Mouse (Mus musculus): Measurements from ENCODE around the gene Slc6a13.

Gene Slc6a13

DNA sequence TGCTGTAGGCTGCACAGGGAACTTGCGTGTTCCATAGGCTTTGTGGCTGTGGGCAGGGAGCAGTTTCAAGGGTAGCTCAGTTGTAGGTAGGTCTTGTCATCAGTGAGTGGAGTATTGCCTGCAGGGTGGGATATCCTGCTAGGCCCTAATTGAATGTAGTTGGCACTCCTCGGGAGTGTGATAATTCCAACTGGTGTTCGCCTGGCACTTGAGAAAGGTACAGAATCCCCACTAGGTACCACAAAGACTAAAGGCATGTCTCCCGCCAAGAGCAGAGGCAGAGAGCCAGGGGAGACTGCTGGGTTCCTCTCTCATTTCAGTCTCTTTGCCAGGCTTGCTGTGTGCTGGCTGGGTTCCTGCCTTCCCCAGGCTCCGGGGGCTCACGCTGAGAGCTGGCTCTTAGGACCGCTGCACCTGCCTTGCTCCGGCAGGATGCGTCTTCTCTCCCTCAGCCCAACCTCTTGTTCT is 28.4 kb downstream of the Slc6a13 start:
- DNase-seq: no peak

DNA sequence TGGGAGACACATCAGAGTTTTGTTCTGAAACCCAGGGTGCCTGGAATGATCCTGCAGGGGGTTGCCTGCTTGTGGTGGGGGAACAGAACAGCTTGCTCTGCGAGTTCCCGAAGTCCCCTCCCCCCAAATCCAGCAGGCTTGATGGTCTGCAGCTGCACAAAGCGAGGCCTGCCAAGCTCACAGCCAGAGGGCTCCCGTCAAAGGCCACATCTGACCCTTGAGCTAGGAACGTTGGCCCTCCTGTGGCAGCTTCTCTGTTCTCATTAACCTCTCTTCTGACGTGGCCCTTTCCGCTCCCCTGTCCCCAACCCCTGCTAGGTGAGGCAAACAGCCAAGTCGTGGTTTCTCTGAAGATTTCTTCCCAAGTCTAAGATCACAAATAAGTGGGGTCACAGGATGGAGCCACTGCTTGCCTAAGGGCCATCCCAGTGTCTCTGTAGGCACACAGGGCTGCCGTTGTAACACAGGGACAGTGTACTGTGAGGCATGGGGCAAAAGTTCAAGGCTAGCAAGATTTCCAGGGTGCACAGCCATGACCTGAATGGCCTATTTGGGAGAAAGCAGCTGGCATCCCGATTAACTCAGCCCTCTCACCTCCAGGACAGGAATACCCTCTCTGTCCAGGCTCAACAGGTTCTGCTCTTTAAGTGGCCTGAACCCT is 30.0 kb downstream of the Slc6a13 start:
- DNase-seq: no peak

DNA sequence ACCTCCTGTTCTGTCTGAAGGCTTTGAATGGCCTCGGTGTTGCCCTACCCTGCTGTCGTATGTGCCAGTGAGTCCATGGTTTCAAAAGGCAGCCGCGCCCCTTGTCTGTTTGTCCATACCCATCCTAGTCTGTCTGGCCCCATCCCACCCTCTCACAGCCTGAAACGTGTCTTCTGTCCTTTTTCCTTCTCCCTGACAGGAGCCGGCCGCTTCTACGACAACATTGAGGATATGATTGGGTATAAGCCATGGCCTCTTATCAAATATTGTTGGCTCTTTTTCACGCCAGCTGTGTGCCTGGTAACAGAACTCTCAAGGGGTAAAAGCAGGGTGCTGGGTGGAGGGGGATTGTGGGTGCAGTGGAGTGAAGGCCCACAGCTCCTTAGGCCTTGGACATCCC is 35.8 kb downstream of the Slc6a13 start:
- no peak for DNase-seq

DNA sequence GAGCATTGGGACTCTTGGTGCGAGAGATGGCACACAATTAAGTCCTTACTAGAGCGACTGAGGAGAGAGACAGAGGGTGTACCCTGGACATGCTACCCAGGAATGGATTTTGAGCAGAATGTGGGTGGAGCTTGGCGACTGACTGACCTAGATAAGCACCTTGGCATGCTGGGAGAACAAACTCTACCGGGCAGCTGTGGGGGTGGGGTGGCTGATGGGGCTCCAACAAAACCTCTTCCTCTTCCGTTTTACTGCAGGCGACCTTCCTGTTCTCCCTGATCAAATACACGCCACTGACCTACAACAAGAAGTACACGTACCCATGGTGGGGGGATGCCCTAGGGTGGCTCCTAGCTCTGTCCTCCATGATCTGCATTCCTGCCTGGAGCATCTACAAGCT is 36.5 kb downstream of the Slc6a13 start:
- peak in 1 of 2 experiments; percentile 7 for DNase-seq

DNA sequence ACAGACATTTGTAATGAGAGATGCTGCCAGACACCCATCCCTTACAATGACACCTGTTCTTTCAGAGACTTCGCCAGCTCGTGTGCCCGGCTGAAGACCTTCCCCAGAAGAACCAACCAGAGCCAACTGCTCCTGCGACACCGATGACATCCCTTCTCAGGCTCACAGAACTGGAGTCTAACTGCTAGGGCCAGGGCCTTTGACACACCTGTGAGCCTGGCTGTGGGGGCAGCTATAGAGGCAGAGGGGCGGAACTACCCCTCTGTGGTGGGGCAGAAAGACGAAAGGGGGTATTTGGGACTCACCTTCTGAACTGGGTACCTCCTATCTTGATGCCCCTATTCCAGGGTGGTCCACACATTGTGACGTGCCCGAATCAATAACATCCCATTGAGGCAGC is 37.2 kb downstream of the Slc6a13 start:
- no peak for DNase-seq

DNA sequence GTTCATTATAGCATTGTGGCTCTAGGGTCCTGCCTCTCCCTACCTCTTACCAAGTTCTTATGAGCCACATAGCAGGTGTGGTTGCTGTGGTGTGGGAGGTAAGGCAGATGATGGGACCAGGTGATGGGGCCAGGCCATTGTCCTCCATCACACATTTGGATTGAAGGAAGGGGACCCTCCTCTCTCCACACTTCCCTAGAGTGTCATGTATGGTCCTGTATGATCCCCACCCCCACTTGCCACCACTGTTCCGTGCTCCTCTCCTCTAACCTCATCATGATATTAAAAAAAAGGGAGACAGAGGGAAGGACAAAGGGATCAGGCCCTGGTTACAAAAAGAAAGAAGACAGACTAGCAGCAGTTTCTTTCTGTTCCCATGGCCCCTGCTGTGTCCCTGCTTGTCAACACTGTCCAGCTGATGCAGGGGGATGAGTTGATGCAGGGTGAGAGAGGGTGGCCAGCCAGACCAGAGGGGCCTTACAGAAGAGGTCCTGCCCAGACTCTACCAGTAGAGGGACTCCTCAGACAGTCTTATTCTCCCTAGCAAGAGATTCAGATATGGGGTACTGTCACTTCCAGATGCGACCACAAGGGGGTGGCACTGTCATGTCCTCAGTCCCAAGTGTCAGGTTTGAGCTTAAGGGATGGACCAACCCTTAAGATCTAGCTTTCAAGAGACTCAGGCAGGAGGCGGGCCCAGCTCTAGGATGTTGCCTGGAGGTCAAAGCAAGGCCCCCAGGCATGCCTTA is 37.9 kb downstream of the Slc6a13 start:
- DNase-seq: peak; percentile 76 to 80

DNA sequence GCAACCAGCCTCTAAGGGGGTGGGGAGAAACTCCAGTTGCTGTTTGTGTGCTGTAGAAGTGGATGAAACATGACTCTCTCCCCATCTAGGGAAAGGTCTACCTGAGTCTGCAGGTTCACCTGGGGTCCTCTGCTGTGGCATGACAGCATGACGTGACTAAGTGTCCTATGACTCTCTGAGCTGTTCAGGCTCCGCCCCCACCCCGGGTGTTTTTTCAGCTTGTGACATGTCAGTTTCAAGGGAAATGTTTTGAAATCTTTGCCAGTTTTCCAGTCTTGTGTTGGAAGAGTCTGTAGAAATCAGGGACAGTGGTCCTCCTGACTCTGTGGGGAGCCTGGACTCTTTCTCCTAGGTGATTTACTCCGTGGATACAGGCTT is 38.5 kb downstream of the Slc6a13 start:
- no peak for DNase-seq

DNA sequence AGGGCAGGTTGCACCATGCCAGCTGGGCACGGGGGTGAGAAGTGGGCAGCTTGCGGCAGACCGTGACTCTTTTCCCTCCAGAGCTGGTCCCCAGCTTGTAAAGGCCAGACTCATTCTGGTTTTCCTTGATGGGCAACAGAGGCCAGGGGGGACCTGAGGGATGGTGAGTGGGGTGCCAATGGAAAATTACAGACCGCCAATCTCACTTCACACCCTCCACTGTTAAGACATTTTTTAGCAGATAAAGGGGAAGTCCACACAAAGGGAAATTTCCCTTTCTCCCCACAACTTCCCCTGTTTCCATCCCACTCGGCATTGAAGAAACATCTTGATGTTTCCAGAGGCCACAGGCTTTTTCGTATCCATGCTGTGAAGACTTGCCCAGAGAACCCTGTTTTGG is 41.6 kb downstream of the Slc6a13 start:
- peak; percentile 6 to 9 for DNase-seq

DNA sequence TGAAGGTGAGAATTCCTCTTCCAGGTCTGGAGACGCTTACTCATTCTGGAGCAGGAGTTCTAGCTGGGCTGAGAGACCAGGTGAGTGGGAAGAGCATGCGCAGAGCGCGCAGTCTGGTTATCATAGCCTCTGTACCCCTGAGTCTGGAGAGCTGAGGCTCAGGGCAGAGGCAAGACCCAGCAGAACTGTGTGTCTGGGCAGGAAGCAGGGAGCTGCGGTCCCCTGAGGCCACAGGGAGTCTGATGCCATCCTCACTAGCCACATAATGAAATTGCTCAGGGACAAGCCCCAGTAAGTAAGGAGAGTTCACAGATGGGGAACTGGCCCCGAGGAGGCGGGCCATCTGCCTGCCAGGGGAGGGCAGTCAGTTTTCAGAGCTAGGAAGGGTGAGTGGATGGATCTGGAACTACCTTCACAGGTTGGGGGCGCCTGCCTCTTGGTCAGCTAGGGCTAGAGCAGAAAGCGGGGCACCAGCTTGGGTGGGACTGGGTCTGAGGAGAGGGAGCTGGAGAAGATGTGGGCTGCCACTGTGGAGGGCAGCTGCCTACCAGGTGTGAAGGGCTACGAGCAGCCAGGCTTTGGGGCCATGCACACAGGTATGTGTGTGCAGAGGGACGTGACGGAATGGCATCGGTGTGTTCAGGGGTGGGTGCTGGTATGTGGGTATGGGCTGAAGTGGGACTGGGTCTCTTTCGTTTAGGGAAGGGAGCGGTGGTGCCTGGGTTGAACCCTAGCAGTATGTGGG is 43.2 kb downstream of the Slc6a13 start, which contains the start of gene Slc6a12:
Slc6a12 (plus strand) TSS at position 51 of the 745 bp plus-strand sequence.
- DNase-seq: peak; percentile 17 to 29

DNA sequence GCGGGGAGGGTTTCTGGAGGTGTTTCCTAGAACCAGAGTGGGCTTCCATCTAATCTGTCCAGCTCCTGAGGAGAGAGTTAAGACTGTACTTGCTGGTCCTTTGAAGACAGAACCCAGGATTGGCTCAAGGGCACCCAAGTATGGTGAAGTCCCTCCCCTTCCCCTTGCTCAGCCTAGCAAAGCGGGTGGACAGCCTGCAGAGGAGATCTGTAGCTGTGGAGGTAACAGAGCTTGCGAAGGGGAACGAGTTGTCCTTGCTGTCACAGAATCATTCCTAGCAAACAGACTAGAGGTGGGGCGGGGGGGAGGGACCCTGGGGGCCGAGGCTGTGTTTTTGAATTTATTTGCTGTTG is 43.7 kb downstream of the Slc6a13 start:
- DNase-seq: no peak

DNA sequence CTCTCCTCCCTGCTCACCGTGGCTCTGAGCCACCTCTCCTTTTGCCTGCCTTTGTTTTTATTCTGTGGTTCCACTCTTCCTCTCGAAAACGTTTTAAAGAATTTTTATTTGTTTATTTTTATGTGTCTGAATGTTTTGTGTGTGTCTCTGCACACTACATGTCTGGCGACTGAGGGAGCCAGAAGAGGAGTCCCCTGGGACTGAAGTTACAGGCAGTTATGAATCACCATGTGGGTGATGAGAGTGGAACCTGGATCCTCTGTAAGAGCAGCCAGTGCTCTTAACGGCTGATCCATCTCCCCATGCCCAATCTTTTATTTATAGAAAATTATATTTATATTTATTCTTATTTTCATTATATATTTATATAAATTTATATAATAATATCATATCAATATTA is 44.3 kb downstream of the Slc6a13 start:
- DNase-seq: no peak

DNA sequence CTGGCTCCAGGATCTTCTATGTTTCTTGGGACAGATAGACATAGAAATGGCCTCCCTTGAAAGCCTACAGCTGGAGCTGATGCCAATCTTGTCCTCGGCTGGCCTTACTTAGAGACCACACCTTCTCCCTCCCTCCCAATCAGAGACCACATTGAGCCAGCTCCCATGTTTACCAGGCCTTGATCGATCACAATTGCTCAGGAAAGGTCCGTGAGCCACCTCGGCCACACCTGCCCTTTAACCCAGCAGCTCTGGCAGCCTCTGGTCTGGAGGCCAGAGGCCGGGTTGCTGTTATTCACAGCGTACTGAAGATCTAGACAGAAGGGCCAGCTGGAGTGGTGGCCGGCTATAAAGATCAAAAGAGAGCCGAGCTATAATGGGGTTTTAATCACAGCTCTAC is 46.4 kb downstream of the Slc6a13 start:
- DNase-seq: no peak

DNA sequence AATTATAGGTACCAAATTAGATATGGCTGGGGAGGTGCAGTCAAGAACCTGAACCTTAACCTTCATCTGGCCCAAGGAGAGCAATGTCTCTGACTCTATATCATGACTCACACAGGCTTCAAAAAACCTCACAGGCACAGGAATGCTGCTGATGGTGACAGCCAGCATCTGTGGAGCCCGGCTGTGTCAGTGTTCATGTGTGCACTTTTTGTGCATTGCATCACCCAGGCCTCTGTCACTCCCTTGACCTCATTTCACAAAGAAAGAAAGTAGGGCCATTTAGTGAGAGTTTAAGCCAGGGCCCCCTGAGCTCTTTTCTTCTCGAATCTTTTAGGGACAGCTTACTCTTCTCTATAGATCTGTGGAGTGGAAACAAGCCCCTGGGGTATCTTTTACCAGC is 52.2 kb downstream of the Slc6a13 start:
- DNase-seq: no peak

DNA sequence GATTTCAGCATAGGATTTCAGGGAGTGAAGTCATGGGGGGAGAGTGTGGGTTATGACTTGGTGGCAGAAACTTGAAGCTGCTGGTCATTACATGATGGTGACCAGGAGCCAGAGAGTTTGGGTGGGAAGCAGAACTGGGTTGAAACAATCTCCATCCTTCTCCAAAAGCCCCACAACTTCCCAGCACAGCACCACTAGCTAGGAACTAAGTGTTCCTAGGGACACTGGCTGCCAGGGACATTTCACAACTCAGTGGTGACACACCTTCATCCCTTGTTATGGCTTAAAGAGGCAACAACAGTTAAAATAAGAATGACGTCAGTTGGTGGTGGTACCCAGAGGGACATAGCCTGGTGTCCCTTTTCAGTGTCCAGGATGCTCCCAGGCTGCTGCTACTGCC is 56.0 kb downstream of the Slc6a13 start:
- no peak for DNase-seq

DNA sequence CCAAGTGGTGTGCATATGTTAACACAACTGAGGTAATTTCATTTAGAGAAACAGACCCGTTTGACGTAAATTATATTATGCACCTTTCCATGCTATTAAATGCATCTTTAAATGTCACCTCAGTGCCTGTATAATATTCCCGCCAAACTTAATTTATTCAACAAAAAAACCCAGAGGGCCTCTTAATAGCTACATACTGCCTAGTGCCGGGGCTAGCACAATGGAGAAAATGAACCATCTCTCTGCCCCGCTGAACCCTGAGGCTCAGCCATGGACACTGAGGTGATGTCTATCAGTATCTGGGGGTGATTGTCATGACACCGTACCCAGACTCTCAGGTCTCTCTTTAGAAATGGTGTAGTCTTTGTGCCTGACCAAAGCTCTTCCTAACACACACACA is 57.2 kb downstream of the Slc6a13 start:
- no peak for DNase-seq

DNA sequence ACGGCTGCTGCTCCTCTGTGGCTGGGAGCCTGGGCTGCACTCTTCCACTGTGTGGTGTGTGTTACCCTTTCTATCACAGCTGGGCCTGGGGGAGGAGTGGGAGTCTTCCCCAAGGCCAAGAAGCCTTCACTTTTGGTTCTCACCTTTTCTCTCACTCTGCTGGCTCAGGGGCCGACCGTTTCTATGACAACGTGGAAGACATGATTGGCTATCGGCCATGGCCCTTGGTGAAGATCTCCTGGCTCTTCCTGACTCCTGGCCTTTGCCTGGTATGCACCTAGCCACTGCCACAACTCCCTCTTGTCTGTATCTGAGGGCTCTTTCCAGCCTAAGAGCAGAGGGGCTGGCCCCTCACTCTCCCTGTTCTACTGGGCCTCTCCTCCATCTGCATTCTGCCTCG is 63.0 kb downstream of the Slc6a13 start:
- DNase-seq: no peak

DNA sequence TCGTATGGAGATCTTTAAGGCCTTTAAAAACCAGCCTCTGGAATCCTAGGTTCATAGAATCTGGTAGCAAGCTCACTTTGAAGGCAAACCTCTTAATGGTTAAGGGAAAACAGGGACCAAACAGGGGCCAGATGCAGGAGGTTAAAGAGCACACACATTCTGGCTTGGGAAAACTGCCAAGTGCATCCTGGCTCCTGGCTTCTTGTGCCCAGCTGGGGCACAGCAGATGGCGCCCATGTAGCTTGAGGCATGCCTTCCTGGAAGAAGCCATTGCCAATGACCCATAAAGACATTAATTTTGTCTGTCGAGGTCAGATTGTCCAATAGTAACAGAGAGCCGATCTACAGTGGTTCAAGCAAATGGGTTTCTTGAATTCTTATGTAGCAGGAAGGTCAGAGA is 63.9 kb downstream of the Slc6a13 start:
- no peak for DNase-seq

DNA sequence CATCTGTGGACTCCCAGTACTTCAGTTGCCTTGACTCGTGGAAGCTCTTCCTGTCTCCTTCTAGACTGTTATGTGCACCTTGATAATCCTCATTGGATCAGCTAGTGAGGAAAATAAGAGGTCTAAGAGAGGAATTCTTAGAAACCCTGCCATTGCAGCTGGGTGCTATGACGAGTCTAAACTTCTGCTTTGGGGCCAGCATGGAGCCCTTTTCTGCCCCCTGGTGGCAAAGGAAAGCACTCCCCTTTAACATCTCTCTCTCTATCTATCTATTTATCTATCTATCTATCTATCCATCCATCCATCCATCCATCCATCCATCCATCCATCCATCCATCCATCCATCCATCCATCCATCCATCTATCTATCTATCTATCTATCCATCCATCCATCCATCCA is 66.5 kb downstream of the Slc6a13 start:
- peak; percentile 70 for DNase-seq

DNA sequence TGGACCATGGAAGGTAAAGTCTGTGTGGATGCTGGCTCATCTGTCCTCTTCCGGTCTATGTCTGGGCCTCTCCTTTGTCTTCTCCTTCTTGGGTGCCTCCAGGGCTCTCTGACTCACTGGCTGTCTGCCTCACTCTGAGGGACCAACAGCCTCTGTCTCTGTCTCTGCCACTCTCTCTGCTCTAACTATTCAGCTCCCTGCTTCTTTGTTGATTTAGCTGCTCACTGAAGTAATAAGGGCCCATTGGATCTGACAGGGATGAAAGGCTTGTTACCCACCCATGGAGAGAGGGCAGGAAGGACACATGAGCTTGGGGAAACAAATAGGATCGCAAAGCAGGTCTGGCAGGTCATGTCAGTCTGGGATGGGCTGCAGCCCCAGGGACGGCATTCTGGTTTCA is 67.1 kb downstream of the Slc6a13 start:
- DNase-seq: no peak

DNA sequence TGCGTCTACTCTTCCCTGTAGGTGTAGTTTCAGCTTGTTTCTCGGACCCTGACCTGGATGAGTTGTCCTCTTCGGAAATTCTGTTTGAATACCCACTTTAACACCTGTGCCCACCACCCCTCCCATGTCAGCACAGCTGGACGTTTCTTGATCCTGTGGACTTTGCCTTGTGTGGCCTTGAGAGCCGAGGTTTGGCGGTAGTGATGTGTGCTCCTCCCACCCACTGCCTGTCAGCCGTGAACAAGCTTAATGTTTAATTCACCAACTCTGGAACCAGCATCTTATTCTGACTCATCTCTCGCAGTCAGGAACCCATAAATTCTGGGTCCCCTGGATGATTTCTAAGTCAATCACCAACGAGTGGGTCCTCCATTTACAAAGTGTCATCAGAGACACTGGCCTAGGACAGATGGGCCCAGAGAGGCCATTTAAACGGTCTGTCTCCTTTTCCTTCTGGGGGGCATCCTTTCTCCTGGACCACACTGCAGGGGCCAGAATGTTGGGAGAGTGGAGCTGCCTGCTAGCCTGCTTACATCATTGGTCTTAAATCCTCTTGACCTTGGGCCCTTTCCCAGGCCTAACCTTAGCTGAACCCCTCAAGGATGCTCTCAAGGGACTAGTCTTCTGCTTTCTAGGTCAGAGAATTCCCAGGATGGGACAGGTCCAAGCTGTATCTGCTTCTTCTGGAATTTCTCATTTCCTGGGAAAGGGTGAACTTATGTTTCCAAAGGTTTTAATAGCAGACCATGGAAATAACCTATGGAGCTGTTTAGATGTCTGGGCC is 71.4 kb downstream of the Slc6a13 start:
- no peak for DNase-seq

DNA sequence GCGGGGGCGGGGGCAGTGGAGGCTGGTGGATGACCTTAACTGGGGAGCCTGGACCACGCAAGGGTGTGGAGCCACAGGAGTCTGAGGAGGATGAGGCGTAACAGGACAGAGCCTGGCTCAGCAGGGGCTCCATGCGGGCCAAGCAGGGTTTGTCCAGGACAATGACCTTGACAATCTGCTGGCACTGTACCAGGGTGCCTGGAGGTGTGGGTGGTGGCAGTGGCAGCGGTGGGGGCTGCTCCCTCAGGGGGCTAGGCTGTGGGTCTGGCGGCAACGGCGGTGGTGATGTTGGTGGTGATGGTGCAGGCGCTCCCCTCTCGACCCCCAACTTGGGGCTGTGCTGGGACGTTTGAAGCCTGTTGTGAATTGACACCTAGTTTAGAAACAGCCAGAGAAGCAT is 76.1 kb downstream of the Slc6a13 start:
- DNase-seq: no peak

DNA sequence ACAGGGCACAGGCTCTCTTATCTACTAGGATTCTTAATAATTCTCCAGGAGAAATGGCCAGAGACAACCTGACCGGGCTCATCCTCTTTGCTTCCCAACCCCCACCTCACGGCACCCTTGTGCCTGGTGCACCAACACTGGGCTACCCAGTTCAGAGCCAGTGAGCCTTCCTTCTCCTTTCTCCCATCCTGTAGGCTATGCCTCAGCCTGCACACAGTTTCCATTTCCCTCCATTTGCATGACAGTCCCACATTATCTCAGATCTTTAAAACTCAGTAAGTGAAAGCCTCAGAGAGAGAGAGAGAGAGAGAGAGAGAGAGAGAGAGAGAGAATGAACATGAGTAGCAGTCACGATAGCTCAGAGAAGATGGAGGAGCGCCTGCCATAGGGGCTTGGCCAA is 78.2 kb downstream of the Slc6a13 start:
- DNase-seq: no peak

DNA sequence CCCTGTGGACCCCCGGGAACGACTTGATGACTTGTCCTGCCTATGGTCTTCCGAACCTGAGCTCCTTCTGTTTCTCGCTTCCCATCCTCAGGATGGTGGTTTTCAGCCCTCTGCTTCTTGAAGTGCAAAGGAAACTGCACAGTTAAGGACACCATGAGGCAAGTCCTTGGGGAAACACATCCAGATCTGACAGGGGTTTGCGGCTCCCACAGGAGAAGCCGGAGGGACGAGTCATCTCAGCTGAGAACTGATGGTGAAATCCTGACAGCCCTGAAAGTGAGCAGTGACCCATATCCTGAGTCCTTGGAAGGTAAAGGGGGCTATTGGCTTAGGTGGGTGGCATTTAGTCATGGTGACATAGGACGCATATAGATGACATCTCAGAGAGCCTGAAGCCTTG is 80.5 kb downstream of the Slc6a13 start:
- no peak for DNase-seq
